Mouse (Mus musculus) cerebellum, adult 8-10 months (tissue): ENCODE measurements around the gene Ctss.

Source experiments
- DNase-seq: peaks from one replicate; pipeline ENCODE4 v3.0.0; 2022

Ctss gene

DNA sequence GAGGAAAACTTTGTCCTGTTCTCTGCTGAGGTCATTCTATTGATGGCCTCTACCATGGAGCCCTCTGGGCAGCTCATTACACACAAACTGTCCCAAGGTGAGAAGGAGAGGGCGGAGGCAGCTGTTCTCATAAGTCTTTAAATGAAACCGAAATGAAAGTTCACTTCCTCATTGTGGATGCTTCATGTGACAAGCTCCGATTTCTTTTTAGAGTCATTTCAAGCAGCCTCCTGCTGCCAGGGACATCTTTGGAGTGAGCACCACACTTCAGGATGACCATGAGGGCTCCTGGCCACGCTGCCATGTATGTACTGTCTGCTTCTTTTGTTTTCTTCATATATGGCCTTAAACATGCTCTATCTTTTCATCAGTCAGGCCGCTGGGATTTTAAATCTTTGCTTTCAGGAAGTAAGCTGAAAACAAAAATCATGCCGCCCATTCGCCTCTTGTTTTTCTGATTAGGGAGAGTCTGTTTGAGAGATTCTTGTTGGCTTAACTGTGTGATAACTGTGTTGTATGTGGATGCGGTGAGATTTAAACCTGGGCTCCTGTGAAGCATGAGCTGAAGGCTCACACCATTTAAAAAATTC is at the start of gene Ctss:
Gene Ctss, plus strand, starts transcription at position 165 of the 590 bp plus-strand sequence.
- no peak for DNase-seq

DNA sequence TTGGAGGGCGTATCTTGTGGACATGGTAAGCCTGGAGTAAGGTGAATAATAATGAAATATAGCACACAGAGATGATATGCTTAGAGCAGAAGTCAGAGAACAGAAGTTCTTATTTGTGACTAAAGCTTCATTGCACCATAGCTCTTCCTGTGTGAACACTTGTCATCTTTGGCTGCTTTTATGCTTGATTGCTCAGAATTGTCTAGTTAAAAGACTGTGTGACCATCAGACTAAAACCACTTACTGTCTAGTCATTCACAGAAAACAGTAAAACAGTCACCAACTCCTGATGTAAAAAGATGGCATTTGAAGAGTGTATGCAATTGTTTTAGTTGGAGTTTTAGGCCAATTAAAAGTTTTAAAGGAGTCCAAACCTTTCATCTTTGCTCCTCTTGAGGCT is 47.6 kb upstream of the Ctss start:
- DNase-seq, result no peak

- DNase-seq, result no peak
Observed at GRCm38 (mm10) chr3:95486421-95486820, 40.2 kb upstream of the Ctss start.

GRCm38 (mm10) chr3:95488679-95489078 is 37.9 kb upstream of the Ctss start:
- DNase-seq, result no peak

- no peak for DNase-seq
Observed at GRCm38 (mm10) chr3:95490238-95490637, 36.3 kb upstream of the Ctss start.

- DNase-seq, result peak; percentile 43
Observed at GRCm38 (mm10) chr3:95494342-95494741, 32.2 kb upstream of the Ctss start.

- DNase-seq, result no peak
Observed at GRCm38 (mm10) chr3:95498229-95498628, 28.4 kb upstream of the Ctss start.

DNA sequence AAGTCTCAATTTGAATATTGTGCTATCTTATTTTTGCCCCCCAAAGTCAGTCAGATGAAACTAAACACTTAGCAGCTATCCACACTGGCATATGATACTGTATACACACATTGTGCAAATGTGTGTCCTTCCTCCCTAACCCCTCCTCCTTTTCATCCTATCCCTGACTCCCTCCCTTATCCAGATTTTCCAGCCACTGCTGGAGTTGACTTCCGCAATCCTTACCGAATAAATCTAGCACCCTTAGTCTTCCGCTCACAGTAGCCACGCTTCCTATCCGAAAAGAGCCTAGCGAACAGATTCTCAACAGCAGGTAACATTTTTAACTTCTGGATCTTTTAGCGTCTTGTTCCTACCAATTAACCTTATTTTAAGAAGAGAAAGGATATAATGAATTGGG is 27.6 kb upstream of the Ctss start, which contains the start of gene Ctsk:
Gene Ctsk, plus strand, starts transcription at position 233 of the 400 bp plus-strand sequence.
- no peak for DNase-seq

GRCm38 (mm10) chr3:95499496-95500140 is 27.0 kb upstream of the Ctss start:
- no peak for DNase-seq

- no peak for DNase-seq
Observed at GRCm38 (mm10) chr3:95502312-95502711, 24.3 kb upstream of the Ctss start.

DNA sequence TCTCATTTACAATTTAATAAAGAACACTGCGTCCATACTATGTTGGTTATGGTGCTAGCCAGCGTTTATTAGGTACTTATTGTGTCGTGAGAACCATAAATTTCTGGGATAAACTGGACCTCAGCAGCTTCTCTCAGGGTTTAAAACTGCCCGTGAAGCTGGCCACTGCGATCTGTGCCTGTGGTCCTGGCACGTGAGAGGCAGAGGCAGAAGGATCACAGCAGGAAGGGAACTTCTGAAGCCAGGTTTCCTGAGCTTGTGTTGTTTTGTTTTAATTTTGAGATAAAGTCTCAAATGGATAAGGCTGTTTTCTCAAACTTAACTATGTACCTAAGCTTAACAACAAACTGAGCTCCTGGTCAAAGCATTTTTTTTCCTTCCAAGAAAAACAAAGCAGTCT is 17.2 kb upstream of the Ctss start:
- peak; percentile 63 for DNase-seq

DNA sequence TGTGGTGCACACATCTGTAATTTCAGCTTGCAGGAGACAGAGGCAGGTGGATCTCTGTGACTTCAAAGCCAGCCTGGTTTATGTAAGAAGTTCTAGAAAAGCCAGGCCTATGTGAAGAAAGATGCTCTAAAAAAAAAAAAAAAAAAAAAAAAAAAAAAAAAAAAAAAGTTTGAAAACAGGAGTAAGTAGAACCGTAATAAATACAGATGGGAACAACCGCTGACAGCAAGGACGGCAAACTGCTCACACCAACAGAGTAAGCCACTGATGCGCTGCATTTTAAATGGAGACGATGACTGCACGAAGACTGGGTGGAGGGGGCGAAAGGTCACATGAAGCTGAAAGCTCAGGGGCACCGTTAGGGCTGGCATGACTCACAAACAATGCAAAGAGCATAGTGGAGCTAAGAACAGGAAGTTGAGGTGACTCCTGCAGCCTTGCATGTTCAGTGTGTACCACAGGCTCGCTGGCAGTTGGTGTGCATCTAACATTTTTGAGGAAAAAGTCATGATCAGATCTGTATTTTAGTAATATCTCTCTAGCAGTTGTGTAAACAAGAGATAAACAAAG is 14.9 kb upstream of the Ctss start:
- no peak for DNase-seq

DNA sequence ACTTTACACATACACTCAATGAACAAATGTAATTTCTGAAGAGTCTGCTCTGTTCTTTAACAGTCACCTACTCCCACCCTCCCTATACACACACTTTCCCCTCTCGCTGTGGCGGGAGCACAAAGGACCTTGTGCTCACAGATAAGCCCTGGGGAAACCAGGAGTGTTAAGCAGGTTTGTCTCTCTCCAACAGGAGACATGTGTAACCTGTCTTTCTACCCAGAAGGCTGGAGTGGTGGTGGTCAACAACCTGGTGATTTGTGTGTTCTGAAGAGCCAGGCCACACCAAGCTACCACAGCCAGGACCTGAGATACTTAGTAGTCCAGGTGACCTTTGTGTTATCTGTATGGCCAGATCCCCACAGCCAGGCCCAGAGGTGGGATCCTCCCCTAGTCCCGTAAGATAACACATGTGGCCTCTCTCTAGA is 10.0 kb upstream of the Ctss start:
- no peak for DNase-seq

- peak; percentile 67 for DNase-seq
Observed at GRCm38 (mm10) chr3:95517493-95517898, 9.1 kb upstream of the Ctss start.

DNA sequence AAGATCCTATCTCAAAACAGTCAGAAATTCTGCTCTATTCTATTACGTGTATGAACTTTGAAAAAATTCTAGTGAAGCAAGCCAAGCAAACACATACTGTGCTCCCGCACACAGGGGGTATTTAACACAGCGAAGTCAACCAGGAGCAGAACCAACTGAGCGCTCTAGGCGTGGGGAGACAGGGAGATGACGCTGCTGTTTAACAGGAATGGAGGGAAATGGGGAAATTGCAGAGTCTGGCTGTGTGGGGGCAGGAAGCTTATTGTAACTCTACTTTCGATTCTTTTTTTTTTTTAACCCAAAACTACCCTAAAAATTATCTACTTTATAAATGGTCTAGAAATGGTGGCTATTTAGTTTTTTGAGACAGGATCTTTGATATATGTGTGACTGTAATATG is 7.7 kb upstream of the Ctss start:
- no peak for DNase-seq

- DNase-seq, result no peak
Observed at GRCm38 (mm10) chr3:95519315-95519714, 7.3 kb upstream of the Ctss start.

GRCm38 (mm10) chr3:95520100-95520499 is 6.5 kb upstream of the Ctss start:
- no peak for DNase-seq

DNA sequence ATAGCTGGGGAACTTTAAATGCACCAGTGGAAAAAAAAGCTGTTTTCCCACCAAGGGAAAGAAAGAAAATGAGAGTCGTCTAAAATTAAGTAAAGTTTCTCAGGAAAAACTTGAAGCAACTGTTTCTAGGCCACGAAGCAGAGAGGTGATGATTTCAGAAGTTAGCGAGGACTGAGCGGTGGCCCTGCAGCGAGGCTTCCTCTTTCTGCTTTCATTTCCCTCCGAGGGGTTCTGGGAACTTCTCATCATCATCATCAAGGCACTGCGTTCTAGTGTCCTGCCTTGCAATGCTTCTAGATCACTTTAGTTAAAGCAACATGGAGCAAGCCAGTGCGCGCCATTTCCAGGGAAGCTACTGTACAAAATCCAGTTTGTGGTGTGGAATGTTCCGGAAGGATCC is 5.4 kb upstream of the Ctss start:
- no peak for DNase-seq

DNA sequence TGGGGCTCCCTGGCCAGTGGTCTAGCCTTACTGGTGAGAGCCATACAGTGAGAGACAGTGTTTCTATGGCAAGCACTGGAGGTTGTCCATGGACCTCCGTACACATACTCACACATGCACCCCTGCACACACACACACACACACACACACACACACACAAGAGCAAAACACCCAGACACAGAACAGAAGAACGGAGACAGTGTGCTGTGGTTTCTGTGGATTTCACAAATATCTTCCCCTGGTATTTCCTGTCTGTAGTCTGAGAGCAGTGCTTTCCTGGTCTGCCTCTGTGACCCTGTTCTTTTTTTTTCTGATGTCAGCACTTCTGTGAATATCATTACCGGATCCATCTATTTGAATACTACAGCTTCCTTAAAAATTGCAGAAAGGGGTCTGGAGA is 2.9 kb upstream of the Ctss start:
- no peak for DNase-seq

DNA sequence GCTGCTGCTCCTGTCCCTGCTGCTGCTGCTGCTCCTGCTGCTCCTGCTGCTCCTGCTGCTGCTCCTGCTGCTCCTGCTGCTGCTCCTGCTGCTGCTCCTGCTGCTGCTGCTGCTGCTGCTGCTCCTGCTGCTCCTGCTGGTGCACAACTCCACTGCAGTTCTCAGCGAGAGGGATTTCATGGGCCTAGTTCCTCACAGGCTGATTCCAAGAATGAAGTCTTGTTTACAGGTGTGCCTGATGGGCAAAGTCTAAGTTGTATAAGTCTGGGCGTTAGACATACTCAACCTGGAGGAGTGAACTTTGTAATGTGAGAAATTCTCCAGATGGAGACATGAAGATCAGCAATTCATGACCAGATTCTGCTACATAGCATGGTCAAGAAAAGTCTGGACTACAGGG is 1.9 kb upstream of the Ctss start:
- no peak for DNase-seq

DNA sequence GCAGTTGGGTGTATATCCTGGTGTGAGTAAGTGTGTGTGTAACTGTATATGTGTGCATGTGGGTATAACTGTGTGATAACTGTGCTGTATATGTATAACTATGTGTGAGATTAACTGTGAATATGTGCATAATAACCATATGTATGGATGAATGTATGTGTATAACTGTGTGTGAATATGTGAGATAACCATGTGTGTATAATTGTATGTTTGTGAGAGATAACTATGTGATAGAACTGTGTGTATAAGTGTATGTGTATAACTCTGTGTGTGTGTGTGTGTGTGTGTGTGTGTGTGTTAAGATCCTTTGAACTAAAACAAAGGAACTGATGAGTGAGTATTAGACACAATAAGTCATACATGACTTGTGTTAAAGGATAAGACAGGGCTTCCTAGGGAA is 475 bp upstream of the Ctss start:
- no peak for DNase-seq

- no peak for DNase-seq
Observed at GRCm38 (mm10) chr3:95529814-95530213, 3.2 kb downstream of the Ctss start.

DNA sequence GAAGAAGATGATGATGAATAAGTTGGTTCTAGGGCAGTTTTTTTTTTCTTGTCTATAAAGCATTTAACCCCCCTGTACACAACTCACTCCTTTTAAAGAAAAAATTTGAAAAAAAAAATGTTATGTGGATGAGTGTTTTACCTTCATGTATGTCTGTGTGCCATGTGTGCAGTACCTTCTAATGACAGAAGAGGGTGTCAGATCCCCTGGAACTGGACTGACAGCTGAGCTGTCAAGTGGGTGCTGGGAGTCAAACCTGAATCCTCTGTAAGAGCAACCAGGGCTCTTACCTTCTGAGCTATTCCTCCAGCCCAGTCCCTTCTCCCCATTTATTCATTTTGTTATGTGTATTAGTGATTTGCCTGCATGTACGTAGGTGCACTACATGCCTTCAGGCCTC is 4.4 kb downstream of the Ctss start:
- DNase-seq, result no peak

GRCm38 (mm10) chr3:95533364-95533763 is 6.8 kb downstream of the Ctss start:
- DNase-seq, result no peak

- DNase-seq, result no peak
Observed at GRCm38 (mm10) chr3:95534927-95535326, 8.3 kb downstream of the Ctss start.
